ENCODE assay signal across 19 mouse cellular contexts in genomic region chr8:8647824-8648223, GRCm38 (mm10). TPM values are rescaled to one million over a fixed set of nuclear protein-coding genes. Genes with fewer than 3 reads are reported as not detected.
DNase-seq lines count a peak whose midpoint lies in the region; ATAC-seq and TF ChIP-seq lines count a peak whose summit lies in the region.
"Had no signal": no experiment of that assay in that cellular context is flagged by ENCODE, and none has a peak within 500 bp of the region (broad histone marks: within the 10 kb centered on the region; RNA-seq: fewer than 3 reads in every experiment).

No protein-coding gene starts in this region.

- H3K27ac ChIP-seq in forebrain, embryonic 15.5 days (replicated peaks) = 0 out of 2 replicates have a peak overlapping the region, but pooled peaks have one; percentile 12
- no peak overlapping the region for H3K27ac ChIP-seq in forebrain, embryonic 12.5 days
- 0 out of 2 replicates have a peak overlapping the region, but pooled peaks have one; percentile 17 for H3K27ac ChIP-seq in embryonic facial prominence, embryonic 13.5 days
- H3K27ac ChIP-seq: hindbrain, embryonic 14.5 days; midbrain, embryonic 13.5 days; neural tube, embryonic 15.5 days had no signal

- no peak overlapping the region for H3K4me2 ChIP-seq in forebrain, embryonic 15.5 days (replicated peaks)
- no peak overlapping the region for H3K4me2 ChIP-seq in forebrain, embryonic 12.5 days
- no peak overlapping the region for H3K4me2 ChIP-seq in embryonic facial prominence, embryonic 13.5 days
- peak overlapping the region; percentile 28 for H3K4me2 ChIP-seq in myocyte (ENCODE audit: low read depth)
- H3K4me2 ChIP-seq: hindbrain, embryonic 14.5 days; midbrain, embryonic 13.5 days; neural tube, embryonic 15.5 days had no signal

- H3K9ac ChIP-seq in forebrain, embryonic 15.5 days (replicated peaks) = no peak overlapping the region
- no peak overlapping the region for H3K9ac ChIP-seq in forebrain, embryonic 12.5 days
- H3K9ac ChIP-seq in embryonic facial prominence, embryonic 13.5 days = no peak overlapping the region
- H3K9ac ChIP-seq: hindbrain, embryonic 14.5 days; midbrain, embryonic 13.5 days; neural tube, embryonic 15.5 days had no signal

- 50% methylated on average over 7 of the region's 7 CpGs for WGBS in forebrain, embryonic 15.5 days
- 69% methylated on average over 7 of the region's 7 CpGs for WGBS in forebrain, embryonic 12.5 days
- 49% methylated on average over 7 of the region's 7 CpGs for WGBS in embryonic facial prominence, embryonic 13.5 days

- peak; percentile 21 to 50 for DNase-seq in lung, adult 18-20 months
- DNase-seq in lung, postnatal 4 days = no peak
- DNase-seq in right cerebral cortex, postnatal 14 days = no peak
- no peak for DNase-seq in adrenal gland, adult 18-20 months (ENCODE audit: low spot score in 2 of 2)
- DNase-seq: B cell, adult 2 months; cerebellum, adult 8-10 months; gastrocnemius, postnatal 25 days; kidney, adult 18-20 months; kidney, postnatal 4 days; thymus, postnatal 4 days had no signal

- H3K4me3 ChIP-seq in forebrain, embryonic 15.5 days = no peak overlapping the region
- H3K4me3 ChIP-seq in forebrain, embryonic 12.5 days (replicated peaks) = no peak overlapping the region
- no peak overlapping the region for H3K4me3 ChIP-seq in embryonic facial prominence, embryonic 13.5 days
- H3K4me3 ChIP-seq in myocyte = no peak overlapping the region
- H3K4me3 ChIP-seq: midbrain, embryonic 13.5 days; neural tube, embryonic 15.5 days had no signal

- H3K9me3 ChIP-seq in forebrain, embryonic 15.5 days = no peaks in the 10 kb centered on the region
- H3K9me3 ChIP-seq in forebrain, embryonic 12.5 days = no peaks in the 10 kb centered on the region
- no peaks in the 10 kb centered on the region for H3K9me3 ChIP-seq in embryonic facial prominence, embryonic 13.5 days
- H3K9me3 ChIP-seq: midbrain, embryonic 13.5 days; neural tube, embryonic 15.5 days had no signal

- H3K4me1 ChIP-seq in forebrain, embryonic 15.5 days = peaks cover 100% of the 10 kb centered on the region
- H3K4me1 ChIP-seq in forebrain, embryonic 12.5 days = peaks cover 63% of the 10 kb centered on the region
- peaks cover 81% of the 10 kb centered on the region for H3K4me1 ChIP-seq in embryonic facial prominence, embryonic 13.5 days

- TF ChIP-seq POLR2A in myocyte (IDR thresholded peaks at IDR 0.05; ENCODE audit: insufficient read length, low read depth) = no peak

- H3K79me2 ChIP-seq in myocyte (ENCODE audit: control insufficient read depth, insufficient read depth) = peaks cover 95% of the 10 kb centered on the region

- H3K27me3 ChIP-seq in forebrain, embryonic 15.5 days = no peaks in the 10 kb centered on the region
- H3K27me3 ChIP-seq in forebrain, embryonic 12.5 days = peaks cover 34% of the 10 kb centered on the region
- H3K27me3 ChIP-seq in embryonic facial prominence, embryonic 13.5 days = no peaks in the 10 kb centered on the region
- no peaks in the 10 kb centered on the region for H3K27me3 ChIP-seq in myocyte (ENCODE audit: control insufficient read depth, insufficient read depth, insufficient read length)
- H3K27me3 ChIP-seq: neural tube, embryonic 15.5 days; Patski had no signal

- no peak overlapping the region for H3ac ChIP-seq in myocyte (ENCODE audit: control insufficient read depth, insufficient read length)

- H3K36me3 ChIP-seq in forebrain, embryonic 15.5 days = no peaks in the 10 kb centered on the region
- H3K36me3 ChIP-seq in forebrain, embryonic 12.5 days (replicated peaks) = peaks cover 7% of the 10 kb centered on the region
- H3K36me3 ChIP-seq in embryonic facial prominence, embryonic 13.5 days = peaks cover 5% of the 10 kb centered on the region; the same call in 1 of the 2 replicates
- no peaks in the 10 kb centered on the region for H3K36me3 ChIP-seq in myocyte (ENCODE audit: control insufficient read depth, insufficient read depth)
- H3K36me3 ChIP-seq: midbrain, embryonic 13.5 days; neural tube, embryonic 15.5 days had no signal

- no peak for ATAC-seq in forebrain, embryonic 15.5 days (replicated peaks)
- ATAC-seq in forebrain, embryonic 12.5 days (ENCODE audit: low FRiP score) = no peak
- ATAC-seq in embryonic facial prominence, embryonic 13.5 days (ENCODE audit: insufficient number of reproducible peaks, insufficient read depth, low FRiP score, low TSS enrichment, low read depth) = peak; percentile 50
- ATAC-seq: activated CD4-positive, CD25-positive, alpha-beta regulatory T cell, adult 4 months; midbrain, embryonic 13.5 days; Patski had no signal

TF ChIP-seq in myocyte, 11 proteins besides CTCF, POLR2A, EP300 and RAD21:
- TF ChIP-seq E2F4 (IDR thresholded peaks at IDR 0.05; ENCODE audit: insufficient read depth) (no peak), MAX (IDR thresholded peaks at IDR 0.05; ENCODE audit: low read depth) (no peak), TCF3 (IDR thresholded peaks at IDR 0.05; ENCODE audit: insufficient read length, low read depth) (no peak), POLR2AphosphoS2 (IDR thresholded peaks at IDR 0.05; ENCODE audit: insufficient read length, low read depth) (no peak), SRF (IDR thresholded peaks at IDR 0.05; ENCODE audit: control insufficient read depth, insufficient read length, low read depth) (no peak), MYOD1 (IDR thresholded peaks at IDR 0.05; ENCODE audit: control insufficient read depth in 1 of 3, insufficient read length in 2 of 3, low read depth in 2 of 3) (peak in 2 of 3 experiments; percentile 16 to 23), REST (IDR thresholded peaks at IDR 0.05; ENCODE audit: insufficient read depth, insufficient read length) (no peak), TCF12 (IDR thresholded peaks at IDR 0.05; ENCODE audit: insufficient read depth, poor library complexity, severe bottlenecking) (no peak)

RNA-seq across cellular contexts. Expression of gene Efnb2, which starts 13.2 kb away (rescaled TPM):
- 65.3 and 66.4 TPM in 2 replicates for polyA plus RNA-seq in forebrain, embryonic 15.5 days (2015; fragmentation: Nextera tagmentation; extraction: Ambion mirVana)
- 57.5 and 68.2 TPM in 2 replicates for polyA plus RNA-seq in forebrain, embryonic 12.5 days (2016; fragmentation: Nextera tagmentation; extraction: Ambion mirVana)
- polyA plus RNA-seq in embryonic facial prominence, embryonic 13.5 days (2015; fragmentation: Nextera tagmentation; extraction: Ambion mirVana) = 30.9 and 37.1 TPM in 2 replicates
- 10.3 TPM for polyA plus RNA-seq in myocyte (2012; fragmentation: generic; extraction: Trizol)
- 10 to 100 TPM; 14.0 to 24.0 TPM for total RNA-seq in adrenal gland, adult 18-20 months (2021)

RNA-seq across cellular contexts. Expression of gene Arglu1, which starts 42.5 kb away (rescaled TPM):
- 199 TPM in 2 replicates for polyA plus RNA-seq in forebrain, embryonic 15.5 days (2015; fragmentation: Nextera tagmentation; extraction: Ambion mirVana)
- 218 and 225 TPM in 2 replicates for polyA plus RNA-seq in forebrain, embryonic 12.5 days (2016; fragmentation: Nextera tagmentation; extraction: Ambion mirVana)
- 184 and 194 TPM in 2 replicates for polyA plus RNA-seq in embryonic facial prominence, embryonic 13.5 days (2015; fragmentation: Nextera tagmentation; extraction: Ambion mirVana)
- 17.7 TPM for polyA plus RNA-seq in myocyte (2012; fragmentation: generic; extraction: Trizol)
- 10 to 100 TPM; 51.6 to 70.9 TPM for total RNA-seq in adrenal gland, adult 18-20 months (2021)

Comparison
In these comparisons a context has a peak if more than half of its experiments do, and no peak if none do; other contexts are left out.
1. DNase-seq: peak in lung, adult 18-20 months (2 of 2); none in lung, postnatal 4 days (0 of 2), right cerebral cortex, postnatal 14 days (single experiment) and adrenal gland, adult 18-20 months (0 of 2).